Mouse (Mus musculus) spleen, adult 2 months (tissue): Measurements from ENCODE around the gene Clec2l.

Experiments
- CTCF ChIP-seq: fragments of 200-500 bp; IDR thresholded peaks from 2 replicates; pipeline ENCODE4 v1.5.1; 2011; ENCODE audit warnings: mild to moderate bottlenecking, inconsistent platforms; ENCODE audit not compliant: insufficient read depth, insufficient read length, insufficient replicate concordance; ENCODE audit errors: extremely low read depth
- POLR2A ChIP-seq: fragments of 200-500 bp; IDR thresholded peaks from 2 replicates; pipeline ENCODE4 v1.6.1; 2011; ENCODE audit warnings: low read depth, low read length, inconsistent platforms

DNA sequence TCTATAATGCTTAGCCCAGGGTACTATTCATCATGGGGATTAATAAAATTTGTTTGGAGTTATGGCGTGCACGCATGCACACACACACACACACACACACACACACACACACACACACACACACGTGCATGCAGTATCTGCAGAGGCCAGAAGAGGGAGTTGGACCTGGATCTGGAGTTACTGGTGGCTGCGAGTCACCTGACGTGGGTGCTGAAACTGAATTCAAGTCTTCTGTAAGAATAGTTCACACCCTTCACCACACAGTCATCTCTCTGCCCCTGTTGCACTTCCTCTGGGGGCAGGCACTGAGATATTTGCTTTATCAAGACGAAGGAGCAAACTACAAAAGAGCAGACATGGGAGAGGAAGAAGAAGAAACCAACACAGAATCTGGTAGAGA lies 6.7 kb downstream of the Clec2l start:
- TF ChIP-seq POLR2A, result no peak
- no peak for TF ChIP-seq CTCF
